Mouse (Mus musculus): ENCODE measurements at regions not wholly inside any gene's neighbourhood (a gene's known extent, or its start where the extent isn't known, plus 50 kb on each side); places are given as distances from the start of the nearest gene placed in this dataset.

DNA sequence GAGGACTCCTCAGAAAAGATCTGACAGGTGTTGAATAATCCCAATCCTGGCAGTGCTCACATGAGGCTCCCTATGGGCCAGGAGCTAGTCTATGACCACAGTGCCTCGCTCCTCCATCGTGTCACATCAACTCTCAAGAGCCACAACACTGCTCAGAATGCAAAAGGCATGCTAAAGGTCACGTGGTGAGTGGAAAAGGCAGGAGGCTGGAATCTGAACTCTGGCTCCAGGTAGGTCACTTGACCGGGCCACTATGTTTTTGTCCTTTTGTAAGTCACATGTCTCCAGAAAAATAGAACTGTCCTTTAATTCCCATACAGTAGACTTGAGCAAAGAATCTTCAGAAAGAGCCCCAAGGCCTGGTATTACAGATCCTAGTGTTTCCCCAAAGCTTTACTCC lies 229.3 kb downstream of the Gm12728 start:
- TF ChIP-seq USF1 (IDR thresholded peaks at IDR 0.05; ENCODE audit: low read depth, low read length) (no peak), CTCF (IDR thresholded peaks at IDR 0.05 in 2 of 3, conservative IDR thresholded peaks at IDR 0.05 in 1 of 3; ENCODE audit: control insufficient read depth in 1 of 3, insufficient read depth in 1 of 3, low read depth in 2 of 3, low read length in 3 of 3, poor library complexity in 1 of 3, severe bottlenecking in 1 of 3) (no peak), UBTF (IDR thresholded peaks at IDR 0.05; ENCODE audit: borderline replicate concordance, insufficient read depth, low read depth, low read length) (no peak), ETS1 (IDR thresholded peaks at IDR 0.05; ENCODE audit: low read depth, low read length) (no peak), POLR2AphosphoS2 (IDR thresholded peaks at IDR 0.05; ENCODE audit: low read length) (no peak), POLR2A (IDR thresholded peaks at IDR 0.05; ENCODE audit: control insufficient read depth in 1 of 2, insufficient read depth in 1 of 2, low read depth in 1 of 2, low read length in 2 of 2, poor library complexity in 1 of 2) (no peak), MXI1 (IDR thresholded peaks at IDR 0.05; ENCODE audit: low read depth, low read length) (no peak), MAX (IDR thresholded peaks at IDR 0.05; ENCODE audit: low read length) (no peak), MAFK (IDR thresholded peaks at IDR 0.05; ENCODE audit: borderline replicate concordance, low read depth, low read length) (no peak), ELF1 (IDR thresholded peaks at IDR 0.05; ENCODE audit: low read depth, low read length) (no peak), GATA1 (IDR thresholded peaks at IDR 0.05; ENCODE audit: low read depth, low read length) (no peak), MEF2A (IDR thresholded peaks at IDR 0.05; ENCODE audit: extremely low read depth, insufficient replicate concordance, low read depth, low read length, poor library complexity, severe bottlenecking) (no peak)
